Mouse (Mus musculus) retina, postnatal 1 day (tissue): ENCODE data around the gene Tcl1b5.
"Not testable (repeated sequence)": the region's sequence is repeated elsewhere in the genome, so short reads cannot be mapped to it uniquely, and the experiment has no call there.

Experiments used
- DNase-seq: peaks from one replicate; pipeline ENCODE4 v3.0.0-alpha.2; 2012

Tcl1b5 gene

DNA sequence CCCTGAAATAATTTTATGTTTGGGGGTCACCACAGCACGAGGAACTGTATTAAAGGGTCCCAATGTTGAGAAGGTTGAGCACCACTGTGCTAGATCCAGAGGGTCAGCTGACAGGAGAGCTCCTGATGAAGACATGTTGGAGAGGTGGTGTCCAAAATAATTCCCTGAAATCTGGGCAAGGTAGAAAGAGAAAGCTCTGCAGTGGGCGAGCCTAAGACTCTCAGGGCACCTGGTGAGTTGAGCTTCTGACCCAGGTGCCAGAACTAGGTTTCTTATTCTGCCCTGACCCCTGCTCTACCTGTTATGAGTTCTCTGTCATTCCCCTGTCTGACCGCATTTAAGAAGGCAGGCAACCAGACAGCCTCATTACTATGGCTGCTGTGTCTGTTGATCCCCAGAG is at the start of gene Tcl1b5:
TSS of gene Tcl1b5 (plus strand) at position 301 of the 400 bp plus-strand sequence.
- DNase-seq, result not testable (repeated sequence)

- DNase-seq, result no peak
These were observed 49.6 kb upstream of the Tcl1b5 start for GRCm38 (mm10) chr12:105126516-105126915.

GRCm38 (mm10) chr12:105127607-105128006 is 48.5 kb upstream of the Tcl1b5 start:
- DNase-seq, result no peak

DNA sequence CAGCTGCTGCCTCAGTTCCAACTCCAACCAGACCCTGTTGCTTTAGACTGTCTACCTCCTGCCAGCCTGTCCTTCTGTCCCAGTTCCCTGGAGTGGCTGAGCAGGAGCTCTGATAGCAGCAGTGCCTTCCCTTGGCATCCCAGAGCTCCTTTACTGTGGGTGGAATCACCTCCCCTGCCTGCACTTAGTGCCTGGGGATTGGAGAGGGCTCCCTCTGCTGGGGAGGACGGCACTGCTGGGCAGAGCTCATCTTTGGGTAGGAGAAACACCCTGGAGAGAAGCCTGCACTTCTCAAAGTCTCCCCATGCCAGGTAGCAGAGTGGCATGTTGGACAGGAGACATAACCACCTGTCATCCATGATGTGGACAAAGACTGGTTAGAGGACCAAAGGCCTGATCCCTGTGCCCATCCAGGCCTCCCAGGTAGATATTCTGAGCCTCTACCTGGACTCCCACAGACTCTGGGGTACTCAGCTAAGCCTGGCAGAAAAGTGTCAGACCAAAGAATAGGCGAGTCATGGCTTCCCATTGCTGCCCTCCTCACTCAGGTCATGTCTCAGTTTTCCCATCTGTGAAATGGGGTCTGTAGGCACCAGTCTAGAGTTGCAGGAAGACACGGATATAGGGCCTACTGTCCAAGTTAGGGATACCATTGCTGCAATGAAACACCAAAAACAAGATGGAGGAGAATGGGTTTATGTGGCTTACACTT is 46.5 kb upstream of the Tcl1b5 start:
- not testable (repeated sequence) for DNase-seq

DNA sequence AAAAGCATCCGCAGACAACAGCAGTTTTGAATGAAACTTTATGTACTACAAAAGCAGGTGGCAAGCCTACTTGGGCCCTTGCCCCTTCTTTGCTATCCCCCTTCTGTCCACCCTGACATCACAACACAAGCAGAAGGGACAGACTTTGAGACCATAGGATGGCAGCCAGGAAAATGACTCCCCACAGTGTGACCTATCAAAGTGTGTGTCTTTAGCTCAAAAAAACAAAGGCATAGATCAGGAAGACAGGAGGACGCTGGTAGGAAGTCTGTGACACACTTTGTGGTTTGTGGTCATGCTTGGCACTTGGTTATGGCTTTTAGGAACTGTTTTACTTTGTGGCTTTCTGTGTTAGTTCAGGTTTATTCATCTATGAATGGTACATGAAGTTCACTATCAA is 42.0 kb upstream of the Tcl1b5 start:
- not testable (repeated sequence) for DNase-seq

GRCm38 (mm10) chr12:105134826-105135225 is 41.3 kb upstream of the Tcl1b5 start:
- DNase-seq, result not testable (repeated sequence)

DNA sequence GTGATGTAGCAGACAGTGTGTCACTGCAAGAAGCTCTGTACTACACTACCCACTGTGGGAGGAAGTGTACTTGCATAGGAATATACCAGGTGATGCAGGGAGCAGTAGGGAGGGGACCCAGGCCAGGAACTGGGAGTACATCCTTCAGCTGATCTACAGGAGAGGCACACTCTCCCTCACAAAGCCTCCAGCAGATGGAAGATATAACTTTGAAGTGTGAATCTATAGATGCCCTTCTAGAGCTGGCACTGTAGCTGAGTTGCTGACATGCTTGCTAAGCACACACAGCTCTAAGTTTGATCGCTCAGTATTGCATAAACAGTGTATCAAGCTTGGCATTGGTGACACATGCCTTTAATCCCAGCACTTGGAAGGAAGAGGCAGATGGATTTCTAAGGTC is 38.4 kb upstream of the Tcl1b5 start:
- DNase-seq, result not testable (repeated sequence)

DNA sequence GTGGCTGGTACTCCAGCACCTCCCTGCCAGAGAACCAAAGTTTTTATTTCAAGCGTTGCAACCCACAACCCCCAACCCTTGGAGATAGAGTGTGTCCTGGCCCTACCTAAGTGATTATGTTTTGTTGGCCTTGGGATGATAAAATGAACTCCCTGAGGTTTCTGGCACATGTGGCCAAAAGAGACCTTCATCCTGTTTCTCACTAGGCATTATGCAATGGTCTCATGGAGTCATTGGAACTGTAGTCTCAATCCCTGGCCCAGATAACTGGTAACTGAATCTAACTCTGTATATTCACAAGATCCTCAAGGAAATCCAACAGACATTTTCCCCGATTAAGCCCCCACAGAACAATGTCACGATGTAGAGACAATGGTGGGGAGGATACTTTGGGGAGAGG is 33.0 kb upstream of the Tcl1b5 start:
- DNase-seq, result no peak

- not testable (repeated sequence) for DNase-seq
These were observed 31.2 kb upstream of the Tcl1b5 start for GRCm38 (mm10) chr12:105144928-105145327.

DNA sequence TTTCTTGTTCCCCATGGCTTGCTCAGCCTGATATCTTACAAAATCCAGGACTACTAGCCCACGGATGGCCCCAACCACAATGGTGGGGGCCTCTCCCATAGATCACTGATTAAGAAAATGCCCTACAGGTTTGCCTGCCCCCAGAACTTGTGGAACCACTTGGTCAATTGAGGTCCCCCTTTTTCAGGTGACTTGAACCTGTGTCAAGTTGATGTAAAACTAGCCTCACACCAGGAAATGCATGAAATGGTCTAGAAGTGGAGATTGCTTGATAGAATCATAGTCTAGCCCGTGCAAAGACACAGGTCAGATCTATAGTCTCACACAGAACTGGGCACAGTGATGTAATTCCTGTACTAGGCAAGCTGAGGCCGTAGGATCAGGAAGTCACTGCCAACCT is 30.4 kb upstream of the Tcl1b5 start, which contains the start of gene Tcl1b2:
TSS of gene Tcl1b2 (plus strand) at position 301 of the 400 bp plus-strand sequence.
- no peak for DNase-seq

DNA sequence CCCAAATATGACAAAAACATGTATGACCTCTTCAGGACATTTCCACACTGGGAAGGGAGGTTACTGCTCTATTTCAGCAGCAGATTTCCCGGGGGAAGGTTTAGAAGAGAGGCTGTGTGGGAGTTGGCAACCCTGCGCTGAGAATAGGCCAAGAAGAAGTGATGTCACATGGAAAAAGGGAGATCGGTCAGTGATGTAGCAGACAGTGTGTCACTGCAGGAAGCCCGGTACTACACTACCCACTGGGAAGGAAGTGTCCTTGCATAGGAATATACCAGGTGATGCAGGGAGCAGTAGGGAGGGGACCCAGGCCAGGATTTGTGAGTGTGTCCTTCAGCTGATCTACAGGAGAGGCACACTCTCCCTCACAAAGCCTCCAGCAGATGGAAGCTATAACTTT is 20.9 kb upstream of the Tcl1b5 start:
- not testable (repeated sequence) for DNase-seq

DNA sequence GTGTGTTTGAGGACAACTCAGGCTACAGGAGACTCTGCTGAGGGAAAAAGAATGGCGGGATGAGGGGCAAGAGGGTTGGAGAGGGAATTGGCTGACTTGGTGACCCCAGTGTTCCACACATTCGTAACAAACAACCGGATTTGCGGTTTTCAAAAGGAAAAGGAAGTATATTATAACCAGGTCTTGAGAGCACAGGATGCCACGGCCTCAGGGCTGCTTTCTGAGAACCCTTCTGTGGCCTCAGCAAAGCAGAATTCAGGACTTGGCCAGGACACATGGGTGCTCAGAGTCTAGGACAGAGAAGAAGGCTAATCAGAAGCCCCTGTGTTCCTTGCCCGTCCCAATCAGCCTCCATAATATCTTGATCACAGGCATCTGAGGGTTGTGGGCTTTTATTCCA is 17.3 kb upstream of the Tcl1b5 start:
- DNase-seq, result no peak

- DNase-seq, result no peak
These were observed 16.8 kb upstream of the Tcl1b5 start, which contains the start of gene Tcl1b1 for GRCm38 (mm10) chr12:105159390-105159789. Gene Tcl1b1, plus strand, starts transcription at chr12:105159690.

- no peak for DNase-seq
These were observed 9.4 kb upstream of the Tcl1b5 start for GRCm38 (mm10) chr12:105166734-105167133.

DNA sequence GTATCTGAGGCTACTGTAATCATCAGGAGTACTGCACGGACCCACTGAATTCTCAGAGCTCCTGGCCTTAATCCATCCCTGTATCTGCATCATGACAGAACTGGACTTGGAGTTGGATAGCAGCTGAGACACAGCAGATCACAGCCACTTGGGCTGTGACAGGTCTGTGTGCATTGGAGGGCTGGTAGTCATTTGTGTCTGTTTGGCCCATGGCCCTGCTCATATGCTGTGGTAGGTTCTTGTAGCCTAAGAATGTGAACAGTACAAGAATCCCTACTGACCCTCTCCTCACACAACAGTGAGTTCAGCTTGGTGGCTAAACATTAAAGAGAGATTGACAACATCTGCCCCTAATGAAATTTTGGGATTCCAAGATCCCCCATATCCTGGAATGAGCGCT is 2.8 kb upstream of the Tcl1b5 start:
- DNase-seq, result no peak

DNA sequence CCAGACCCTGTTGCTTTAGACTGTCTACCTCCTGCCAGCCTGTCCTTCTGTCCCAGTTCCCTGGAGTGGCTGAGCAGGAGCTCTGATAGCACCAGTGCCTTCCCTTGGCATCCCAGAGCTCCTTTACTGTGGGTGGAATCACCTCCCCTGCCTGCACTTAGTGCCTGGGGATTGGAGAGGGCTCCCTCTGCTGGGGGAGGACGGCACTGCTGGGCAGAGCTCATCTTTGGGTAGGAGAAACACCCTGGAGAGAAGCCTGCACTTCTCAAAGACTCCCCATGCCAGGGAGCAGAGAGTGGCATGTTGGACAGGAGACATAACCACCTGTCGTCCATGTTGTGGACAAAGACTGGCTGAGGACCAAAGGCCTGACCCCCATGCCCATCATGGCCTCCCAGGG is 1.8 kb upstream of the Tcl1b5 start:
- DNase-seq, result not testable (repeated sequence)

- not testable (repeated sequence) for DNase-seq
These were observed 5.0 kb downstream of the Tcl1b5 start for GRCm38 (mm10) chr12:105181040-105181644.

DNA sequence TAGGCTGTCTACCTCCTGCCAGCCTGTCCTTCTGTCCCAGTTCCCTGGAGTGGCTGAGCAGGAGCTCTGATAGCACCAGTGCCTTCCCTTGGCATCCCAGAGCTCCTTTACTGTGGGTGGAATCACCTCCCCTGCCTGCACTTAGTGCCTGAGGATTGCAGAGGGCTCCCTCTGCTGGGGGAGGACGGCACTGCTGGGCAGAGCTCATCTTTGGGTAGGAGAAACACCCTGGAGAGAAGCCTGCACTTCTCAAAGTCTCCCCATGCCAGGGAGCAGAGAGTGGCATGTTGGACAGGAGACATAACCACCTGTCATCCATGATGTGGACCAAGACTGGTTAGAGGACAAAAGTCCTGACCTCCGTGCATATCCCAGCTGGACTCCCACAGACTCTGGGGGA is 12.8 kb downstream of the Tcl1b5 start:
- not testable (repeated sequence) for DNase-seq

DNA sequence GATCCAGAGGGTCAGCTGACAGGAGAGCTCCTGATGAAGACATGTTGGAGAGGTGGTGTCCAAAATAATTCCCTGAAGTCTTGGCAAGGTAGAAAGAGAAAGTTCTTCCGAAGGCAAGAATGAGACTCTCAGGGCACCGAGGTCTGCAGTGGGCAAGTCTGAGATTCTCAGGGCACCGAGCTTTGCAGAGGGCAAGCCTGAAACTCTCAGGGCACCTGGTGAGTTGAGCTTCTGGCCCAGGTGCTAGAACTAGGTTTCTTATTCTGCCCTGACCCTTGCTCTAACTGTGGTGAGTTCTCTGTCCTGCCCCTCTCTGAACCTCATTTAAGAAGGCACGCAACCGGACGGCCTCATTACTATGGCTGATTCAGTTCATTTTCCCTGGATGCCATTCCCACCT is 14.6 kb downstream of the Tcl1b5 start, which contains the start of gene Tcl1b3:
TSS of gene Tcl1b3 (plus strand) at position 301 of the 400 bp plus-strand sequence.
- not testable (repeated sequence) for DNase-seq

DNA sequence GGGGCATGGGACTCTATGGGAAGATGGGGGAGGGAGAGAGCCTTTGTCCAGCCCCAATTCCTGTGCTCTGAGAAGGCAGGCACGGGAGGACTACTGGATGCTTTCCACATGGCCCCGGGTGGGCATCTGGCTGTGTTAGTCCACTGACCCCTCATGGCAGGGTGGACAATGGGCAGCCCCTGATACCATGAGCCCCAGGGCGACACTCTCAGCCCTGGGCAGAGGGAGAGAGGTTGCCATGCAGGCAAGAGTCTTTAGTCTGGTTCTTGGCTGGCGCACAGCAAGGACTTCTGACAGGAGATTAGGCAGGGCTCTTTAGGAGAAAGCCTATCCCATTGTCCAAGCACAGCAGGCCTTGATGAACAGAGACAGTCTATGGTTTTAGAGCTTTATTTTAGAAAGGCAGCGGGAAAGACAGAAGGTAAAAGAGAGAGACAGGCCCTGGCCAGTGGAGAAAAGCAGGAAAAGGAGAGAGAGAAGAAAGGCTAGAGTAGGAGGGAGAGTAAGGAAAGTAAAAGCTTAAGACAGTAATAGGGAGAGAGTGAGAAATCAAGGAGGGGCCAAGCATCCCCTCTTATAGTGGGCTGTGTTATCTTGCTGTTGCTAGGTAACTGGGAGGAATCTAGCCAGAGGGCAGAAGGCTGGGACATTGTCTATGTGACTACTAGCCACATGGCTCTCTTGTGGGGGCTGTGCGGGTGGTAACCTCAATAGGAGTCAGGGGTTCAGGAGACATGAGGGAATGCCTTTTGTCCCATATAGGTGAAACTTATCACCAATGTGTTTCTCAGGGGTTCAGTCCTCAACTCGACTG is 23.7 kb downstream of the Tcl1b5 start:
- peak; percentile 30 for DNase-seq

- DNase-seq, result not testable (repeated sequence)
These were observed 25.5 kb downstream of the Tcl1b5 start, which contains the start of gene Tcl1b4 for GRCm38 (mm10) chr12:105201657-105202056. Gene Tcl1b4, plus strand, starts transcription at chr12:105201957.

DNA sequence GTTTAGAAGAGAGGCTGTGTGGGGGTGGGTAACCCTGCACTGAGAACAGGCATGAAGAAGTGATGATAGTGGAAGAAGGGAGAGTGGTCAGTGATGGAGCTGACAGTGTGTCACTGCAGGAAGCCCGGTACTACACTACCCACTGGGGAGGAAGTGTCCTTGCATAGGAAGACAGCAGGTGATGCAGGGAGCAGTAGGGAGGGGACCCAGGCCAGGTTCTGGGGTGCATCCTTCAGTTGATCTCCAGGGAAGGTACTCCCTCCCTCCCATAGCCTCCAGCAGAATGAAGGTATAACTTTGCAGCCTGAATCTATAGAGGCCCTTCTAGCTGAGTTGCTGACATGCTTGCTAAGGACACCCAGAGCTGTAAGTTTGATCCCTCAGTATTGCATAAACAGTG is 30.9 kb downstream of the Tcl1b5 start:
- DNase-seq, result no peak

GRCm38 (mm10) chr12:105208441-105208840 is 32.3 kb downstream of the Tcl1b5 start:
- no peak for DNase-seq
